Mouse (Mus musculus): ENCODE measurements around the gene Cga.

DNA sequence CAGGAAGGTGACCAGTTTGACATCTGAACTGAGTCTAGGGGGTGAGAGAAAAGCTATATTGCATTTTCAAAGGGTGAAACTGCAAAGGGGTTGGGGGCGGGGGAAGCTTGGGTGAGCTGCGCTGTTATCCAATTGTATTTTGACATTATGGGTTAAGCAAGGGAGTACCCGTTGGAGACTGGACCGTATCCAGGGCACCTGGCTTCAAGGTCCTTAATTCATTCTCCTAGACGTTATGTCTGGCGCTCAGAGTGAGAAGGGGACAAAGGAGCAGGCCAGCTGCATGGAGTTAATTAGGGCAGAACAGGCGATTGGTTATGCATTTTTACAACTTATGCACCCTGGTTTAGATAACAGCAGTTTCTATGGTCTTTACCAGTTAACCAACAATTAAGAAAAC, 23.8 kb downstream of the Cga start:
- TF ChIP-seq POLR2A (IDR thresholded peaks at IDR 0.05; ENCODE audit: insufficient read depth, low read depth, low read length) (no peak), EP300 (IDR thresholded peaks at IDR 0.05; ENCODE audit: insufficient read depth, low read depth, low read length) (no peak)
